Mouse (Mus musculus) kidney, embryonic 16.5 days (tissue): ENCODE results near the gene Fbxl20. TPM values are rescaled to one million over a fixed set of nuclear protein-coding genes. Genes with fewer than 3 reads are reported as not detected.

Source experiments
- ATAC-seq: fragments of 200-750 bp; cut with Nextera tagmentation; 2 replicates; pipeline ENCODE4 v1.8.0; 2017; ENCODE audit warnings: moderate TSS enrichment; ENCODE audit not compliant: low FRiP score, low TSS enrichment
- H3K27ac ChIP-seq: fragments of 300-500 bp; sonication (generic); 2 replicates; pipeline ENCODE4 v1.5.1; 2014; ENCODE audit warnings: low read length
- H3K27me3 ChIP-seq: fragments of 300-500 bp; sonication (generic); 2 replicates; pipeline ENCODE4 v1.6.1; 2014; ENCODE audit warnings: low read length, control low read depth, mixed read lengths; ENCODE audit not compliant: insufficient read depth
- H3K36me3 ChIP-seq: fragments of 300-500 bp; sonication (generic); 2 replicates; pipeline ENCODE4 v1.6.1; 2014; ENCODE audit warnings: low read length, control low read depth, mixed read lengths; ENCODE audit not compliant: insufficient read depth
- H3K4me1 ChIP-seq: fragments of 300-500 bp; sonication (generic); 2 replicates; pipeline ENCODE4 v1.6.1; 2014; ENCODE audit warnings: low read length, control low read depth, mixed read lengths; ENCODE audit not compliant: insufficient read depth
- H3K4me2 ChIP-seq: fragments of 300-500 bp; sonication (generic); replicated peaks from 2 replicates; pipeline ENCODE4 v1.6.1; 2014; ENCODE audit warnings: low read depth, low read length
- H3K4me3 ChIP-seq: fragments of 300-500 bp; sonication (generic); 2 replicates; pipeline ENCODE4 v1.5.1; 2014; ENCODE audit warnings: mild to moderate bottlenecking, low read length
- H3K9ac ChIP-seq: fragments of 300-500 bp; sonication (generic); replicated peaks from 2 replicates; pipeline ENCODE4 v1.6.1; 2014; ENCODE audit warnings: low read length
- H3K9me3 ChIP-seq: fragments of 300-500 bp; sonication (generic); 2 replicates; pipeline ENCODE4 v1.6.1; 2016; ENCODE audit warnings: low read length, control low read depth
- WGBS: fragments of 180-500 bp; shearing (Covaris S2); extraction: QIAGEN DNeasy Blood & Tissue Kit; methylation state at CpG from one replicate; pipeline ENCODE4 v1.1.7; 2014; 5-methylcytosine and 5-hydroxymethylcytosine counted together
- polyA plus RNA-seq: library from polyadenylated mRNA; unstranded; fragments of >200 nt; fragmentation: Nextera tagmentation; extraction: Ambion mirVana; gene quantifications from 2 replicates; pipeline ENCODE4 v1.2.1, GENCODE M21; 2015

The Fbxl20 gene
- polyA plus RNA-seq, 1 experiment from 2014 or later: 20.0 TPM

DNA sequence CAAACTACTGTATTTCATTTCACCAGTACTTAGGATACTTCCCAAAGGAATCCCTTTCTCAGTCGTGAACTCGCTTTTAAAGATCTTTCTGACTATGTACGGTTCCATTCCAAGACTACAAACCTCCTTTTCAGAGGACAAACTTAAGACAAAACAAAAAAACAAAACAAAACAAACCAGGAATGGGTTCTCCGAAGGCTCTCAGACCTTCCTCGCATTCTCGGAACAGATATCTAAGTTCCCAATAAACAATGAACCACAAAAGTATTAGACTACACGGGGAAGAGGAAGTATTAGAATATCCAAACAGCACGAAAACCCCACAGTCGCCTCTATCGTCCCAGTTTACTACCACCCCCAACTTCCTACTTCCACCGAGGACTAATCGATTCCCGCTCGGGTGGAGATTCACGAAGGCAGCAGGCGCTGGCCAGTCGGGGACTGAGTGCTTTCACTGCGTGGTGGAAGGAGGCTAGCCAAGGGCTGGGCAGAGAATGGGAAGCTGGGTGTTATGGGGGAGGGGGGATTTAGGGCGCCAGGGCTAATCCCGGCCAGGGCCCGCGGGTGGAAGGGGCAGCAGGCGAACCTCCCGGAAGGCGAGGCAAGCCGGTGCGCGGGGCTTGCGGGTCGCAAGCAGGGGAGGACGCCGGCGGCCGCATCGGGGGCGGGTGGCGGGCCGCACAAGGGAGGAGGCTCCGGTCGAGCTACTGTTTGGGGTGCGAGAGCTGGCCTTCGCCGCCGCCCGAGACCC, 1.5 kb downstream of the Fbxl20 start:
- H3K9ac ChIP-seq: peak overlapping the region; percentile 95
- 2% methylated on average over 35 of the region's 45 CpGs for WGBS
- peak overlapping the region; percentile 92 for H3K4me3 ChIP-seq
- H3K27me3 ChIP-seq: no peaks in the 10 kb centered on the region
- no peaks in the 10 kb centered on the region for H3K36me3 ChIP-seq
- H3K9me3 ChIP-seq: no peaks in the 10 kb centered on the region
- H3K27ac ChIP-seq: peak overlapping the region; percentile 93
- peak overlapping the region; percentile 93 for H3K4me2 ChIP-seq
- 0 out of 2 replicates have a peak, but pooled peaks have one; percentile 22 for ATAC-seq
- H3K4me1 ChIP-seq: peaks cover 13% of the 10 kb centered on the region

DNA sequence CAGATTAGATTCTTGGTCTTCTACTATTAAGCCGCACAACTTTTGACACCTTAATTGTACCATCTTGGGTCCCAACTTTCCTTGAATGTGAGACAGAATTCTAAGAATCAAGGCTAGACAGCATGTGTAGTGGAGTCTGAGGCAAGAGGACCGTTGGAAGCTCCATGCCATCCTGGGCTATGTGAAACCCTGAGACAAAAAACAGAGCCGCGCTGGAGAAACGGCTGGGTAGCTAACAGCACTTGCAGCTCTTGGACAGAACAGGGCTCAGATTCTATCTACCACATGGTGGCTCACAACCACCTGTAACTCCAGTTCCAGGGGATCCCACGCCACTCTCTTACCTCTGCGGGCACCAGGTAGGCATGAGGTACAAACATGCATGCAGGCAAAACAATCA, 4.3 kb downstream of the Fbxl20 start:
- Histone ChIP-seq H3K4me1 (peaks cover 13% of the 10 kb centered on the region), H3K4me3 (no peak overlapping the region), H3K9ac (no peak overlapping the region), H3K4me2 (no peak overlapping the region), H3K27me3 (no peaks in the 10 kb centered on the region), H3K36me3 (no peaks in the 10 kb centered on the region), H3K9me3 (no peaks in the 10 kb centered on the region), H3K27ac (no peak overlapping the region)
- ATAC-seq: no peak
- WGBS: 80% methylated on average over 7 of the region's 7 CpGs

- WGBS: 89% methylated on average over 2 of the region's 2 CpGs
- H3K9ac ChIP-seq: no peak overlapping the region
- ATAC-seq: no peak
These were observed 7.7 kb downstream of the Fbxl20 start for GRCm38 (mm10) chr11:98142545-98142944.

DNA sequence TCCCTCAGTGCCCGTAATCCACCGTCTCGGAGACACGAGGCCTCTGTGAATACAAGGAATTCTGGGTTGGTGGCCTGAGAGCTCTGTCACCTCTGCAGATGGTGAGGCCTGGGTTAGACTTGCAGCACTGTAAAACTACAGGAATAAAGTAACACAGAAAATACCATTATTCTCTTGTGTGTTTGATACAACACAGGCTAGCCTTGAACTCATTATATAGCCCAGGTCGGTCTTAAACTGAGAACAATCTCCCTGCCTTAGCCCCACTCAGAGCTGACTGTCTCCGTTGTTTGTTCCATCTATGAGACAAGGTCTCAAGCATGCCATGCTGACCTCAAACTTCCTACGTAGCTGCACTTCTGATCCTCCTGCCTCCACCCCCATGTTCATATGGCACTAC, 11.3 kb downstream of the Fbxl20 start:
- ATAC-seq: no peak
- WGBS: 68% methylated on average over 7 of the region's 7 CpGs

More at GRCm38 (mm10) chr11:98142545-98142944, 7.7 kb downstream of the Fbxl20 start:
- H3K4me3 ChIP-seq: no peak overlapping the region
- H3K27ac ChIP-seq: no peak overlapping the region
- H3K9me3 ChIP-seq: no peaks in the 10 kb centered on the region
- no peaks in the 10 kb centered on the region for H3K36me3 ChIP-seq
- H3K4me2 ChIP-seq: no peak overlapping the region
- peaks cover 4% of the 10 kb centered on the region for H3K4me1 ChIP-seq
- H3K27me3 ChIP-seq: no peaks in the 10 kb centered on the region

DNA sequence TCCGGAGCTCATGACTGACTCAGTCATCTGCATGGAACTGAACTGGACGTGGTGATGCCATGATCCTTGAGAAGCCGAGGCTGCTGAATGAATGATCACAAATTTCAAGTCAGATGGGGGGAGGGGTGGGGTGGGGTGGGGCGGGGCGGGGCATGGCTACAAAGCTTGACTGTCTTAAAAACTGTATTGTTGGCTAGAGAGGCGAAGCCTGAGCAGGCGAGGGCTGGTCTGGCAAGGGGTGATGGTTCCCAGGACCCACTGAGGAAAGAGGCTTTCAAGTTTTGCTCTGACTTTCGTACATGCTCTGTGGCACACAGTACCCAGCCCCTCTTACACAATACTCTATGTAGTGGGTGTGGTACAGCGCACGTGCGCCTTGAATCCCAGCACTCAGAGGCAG, 12.4 kb downstream of the Fbxl20 start:
- Histone ChIP-seq H3K4me2 (no peak overlapping the region), H3K9ac (no peak overlapping the region), H3K4me1 (no peaks in the 10 kb centered on the region), H3K4me3 (no peak overlapping the region), H3K36me3 (no peaks in the 10 kb centered on the region), H3K27me3 (no peaks in the 10 kb centered on the region), H3K27ac (no peak overlapping the region), H3K9me3 (no peaks in the 10 kb centered on the region)
- ATAC-seq: no peak
- WGBS: 93% methylated on average over 11 of the region's 11 CpGs

More for the DNA sequence above, 11.3 kb downstream of the Fbxl20 start:
- H3K27ac ChIP-seq: no peak overlapping the region
- no peak overlapping the region for H3K4me2 ChIP-seq
- no peak overlapping the region for H3K9ac ChIP-seq
- H3K4me1 ChIP-seq: no peaks in the 10 kb centered on the region
- H3K36me3 ChIP-seq: no peaks in the 10 kb centered on the region
- H3K4me3 ChIP-seq: no peak overlapping the region
- no peaks in the 10 kb centered on the region for H3K27me3 ChIP-seq
- no peaks in the 10 kb centered on the region for H3K9me3 ChIP-seq

DNA sequence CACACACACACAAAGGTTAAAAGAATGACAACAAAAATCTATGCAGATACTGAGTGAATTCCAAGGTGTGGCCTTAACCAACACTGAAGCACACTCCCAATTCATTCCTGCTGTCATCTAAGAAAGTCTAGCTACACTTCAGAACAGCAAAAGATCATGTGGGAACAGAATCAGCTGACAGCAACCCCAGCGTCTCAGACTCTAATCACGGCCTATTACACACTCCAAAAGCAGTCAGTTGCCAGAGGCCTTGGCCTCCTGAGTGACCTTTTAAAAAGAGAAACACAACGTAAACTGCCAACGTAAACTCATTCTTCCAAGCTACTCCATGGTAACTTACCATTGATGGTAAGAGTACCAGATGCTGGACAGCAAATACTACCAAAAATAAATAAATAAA, 15.3 kb downstream of the Fbxl20 start:
- Histone ChIP-seq H3K4me3 (no peak overlapping the region), H3K27ac (no peak overlapping the region), H3K4me2 (no peak overlapping the region), H3K9me3 (no peaks in the 10 kb centered on the region), H3K9ac (no peak overlapping the region), H3K36me3 (no peaks in the 10 kb centered on the region), H3K4me1 (no peaks in the 10 kb centered on the region), H3K27me3 (no peaks in the 10 kb centered on the region)
- WGBS: 57% methylated on average over 4 of the region's 4 CpGs
- ATAC-seq: no peak

DNA sequence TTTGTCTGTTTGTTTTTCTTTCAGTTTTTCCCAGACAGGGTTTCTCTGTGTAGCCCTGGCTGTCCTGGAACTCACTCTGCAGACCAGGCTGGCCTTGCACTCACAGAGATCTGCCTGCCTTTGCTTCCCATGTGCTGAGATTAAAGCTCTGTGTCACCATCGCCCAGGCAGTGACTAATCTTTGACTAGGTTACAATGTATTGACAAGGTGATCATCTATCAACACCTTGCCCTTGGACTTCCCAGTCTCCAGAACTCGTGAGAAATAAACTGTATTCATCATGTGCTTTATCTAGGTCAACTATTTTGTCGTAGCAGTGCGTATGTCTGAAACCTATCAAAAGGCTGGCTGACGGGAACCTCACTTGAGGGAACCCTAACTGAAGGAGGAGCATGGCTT, 26.8 kb downstream of the Fbxl20 start:
- Histone ChIP-seq H3K9ac (no peak overlapping the region), H3K4me1 (no peaks in the 10 kb centered on the region), H3K36me3 (peaks cover 7% of the 10 kb centered on the region), H3K4me2 (no peak overlapping the region), H3K9me3 (no peaks in the 10 kb centered on the region), H3K27me3 (no peaks in the 10 kb centered on the region), H3K27ac (no peak overlapping the region), H3K4me3 (no peak overlapping the region)
- ATAC-seq: no peak
- 89% methylated on average over 5 of the region's 5 CpGs for WGBS

GRCm38 (mm10) chr11:98114363-98114762, 35.8 kb downstream of the Fbxl20 start:
- Histone ChIP-seq H3K4me1 (no peaks in the 10 kb centered on the region), H3K27me3 (no peaks in the 10 kb centered on the region), H3K4me2 (no peak overlapping the region), H3K9ac (no peak overlapping the region), H3K36me3 (peaks cover 19% of the 10 kb centered on the region; the same call in 1 of the 2 replicates), H3K4me3 (no peak overlapping the region), H3K9me3 (no peaks in the 10 kb centered on the region), H3K27ac (no peak overlapping the region)
- WGBS: 79% methylated on average over 1 of the region's 1 CpGs
- no peak for ATAC-seq

- H3K4me2 ChIP-seq: no peak overlapping the region
- H3K27ac ChIP-seq: no peak overlapping the region
- ATAC-seq: no peak
- H3K4me3 ChIP-seq: no peak overlapping the region
- H3K36me3 ChIP-seq: peaks cover 25% of the 10 kb centered on the region; the same call in 1 of the 2 replicates
- no peaks in the 10 kb centered on the region for H3K4me1 ChIP-seq
- H3K9ac ChIP-seq: no peak overlapping the region
- 76% methylated on average over 4 of the region's 4 CpGs for WGBS
- H3K9me3 ChIP-seq: no peaks in the 10 kb centered on the region
- H3K27me3 ChIP-seq: no peaks in the 10 kb centered on the region
These were observed 36.7 kb downstream of the Fbxl20 start for GRCm38 (mm10) chr11:98113504-98113903.

DNA sequence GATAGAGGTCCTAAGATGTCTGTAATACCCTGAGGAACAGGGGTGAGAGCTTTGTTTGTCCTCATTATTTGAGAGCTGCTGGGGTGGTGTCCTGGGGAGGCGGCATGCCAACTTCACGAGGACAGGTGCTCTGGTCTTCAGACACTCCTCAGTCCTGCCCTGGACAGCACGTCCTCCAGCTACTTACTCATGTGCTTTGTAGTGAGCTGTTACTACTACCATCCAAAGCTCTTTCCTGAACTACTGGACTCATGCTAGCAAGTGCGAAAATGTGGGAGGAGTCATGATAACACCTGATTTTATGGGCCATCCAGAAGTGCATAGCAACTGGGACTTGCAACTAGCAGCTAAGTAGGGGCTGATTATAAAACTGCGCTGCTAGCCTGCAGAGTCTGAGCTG, 40.5 kb downstream of the Fbxl20 start:
- Histone ChIP-seq H3K27ac (no peak overlapping the region), H3K4me3 (no peak overlapping the region), H3K9ac (no peak overlapping the region), H3K4me1 (no peaks in the 10 kb centered on the region), H3K27me3 (no peaks in the 10 kb centered on the region), H3K36me3 (peaks cover 36% of the 10 kb centered on the region), H3K9me3 (no peaks in the 10 kb centered on the region), H3K4me2 (no peak overlapping the region)
- no peak for ATAC-seq
- 77% methylated on average over 5 of the region's 5 CpGs for WGBS
